Mouse (Mus musculus): ENCODE measurements around the gene Dnal1. TPM values are rescaled to one million over a fixed set of nuclear protein-coding genes. Genes with fewer than 3 reads are reported as not detected.

The Dnal1 gene
- 53.8 TPM for polyA plus RNA-seq (2014; fragmentation: Illumina TruSeq; extraction: RNeasy Lipid Tissue Mini Kit (QIAGEN cat#74804))

DNA sequence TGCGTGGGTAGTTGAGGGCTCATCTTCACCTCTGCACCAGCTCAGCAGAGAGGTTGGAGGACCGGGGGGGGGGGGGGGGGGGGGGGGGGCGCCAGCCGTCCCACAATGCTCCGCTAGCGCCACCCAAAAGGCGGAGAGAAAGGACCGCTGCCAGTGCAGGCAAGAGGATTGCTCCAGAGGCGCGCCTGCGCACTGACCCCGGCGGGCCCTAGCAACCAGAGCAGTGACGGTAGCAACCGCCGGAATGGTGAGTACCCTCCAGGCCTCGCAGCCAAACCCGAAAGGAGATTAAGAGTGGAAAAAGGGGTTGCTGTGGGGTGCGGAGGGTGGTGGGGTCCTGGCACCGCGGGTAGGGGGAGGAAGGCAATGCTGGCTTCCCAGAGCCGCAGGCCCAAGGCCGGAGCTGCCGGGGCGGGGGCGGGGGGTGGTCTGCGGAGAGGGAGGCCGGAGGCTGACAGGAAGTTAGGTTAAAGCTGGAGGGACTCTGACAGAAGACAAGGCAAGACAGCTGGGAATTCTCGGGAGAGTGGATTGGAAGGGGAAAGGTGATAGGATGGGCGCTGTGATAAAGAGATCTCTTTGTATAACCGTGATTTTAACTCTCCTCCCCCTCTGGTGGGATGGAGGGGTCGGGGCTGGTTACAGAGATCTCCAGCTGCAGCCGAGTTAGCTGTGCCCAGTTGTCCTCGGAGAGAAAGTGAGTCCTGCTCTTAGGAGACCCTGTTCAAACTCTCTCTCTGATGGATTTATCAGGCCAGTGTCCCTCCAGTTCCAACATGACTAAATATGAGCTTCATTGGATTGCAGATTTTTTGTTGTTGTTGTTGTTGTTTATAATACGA lies at the start of gene Dnal1:
Dnal1 (plus strand) TSS at position 214 of the 842 bp plus-strand sequence.

GRCm38 (mm10) chr12:84068986-84069385 lies 45.2 kb upstream of the Dnal1 start, which contains the start of gene Acot5:
TSS of gene Acot5 (plus strand) at chr12:84069325.

DNA sequence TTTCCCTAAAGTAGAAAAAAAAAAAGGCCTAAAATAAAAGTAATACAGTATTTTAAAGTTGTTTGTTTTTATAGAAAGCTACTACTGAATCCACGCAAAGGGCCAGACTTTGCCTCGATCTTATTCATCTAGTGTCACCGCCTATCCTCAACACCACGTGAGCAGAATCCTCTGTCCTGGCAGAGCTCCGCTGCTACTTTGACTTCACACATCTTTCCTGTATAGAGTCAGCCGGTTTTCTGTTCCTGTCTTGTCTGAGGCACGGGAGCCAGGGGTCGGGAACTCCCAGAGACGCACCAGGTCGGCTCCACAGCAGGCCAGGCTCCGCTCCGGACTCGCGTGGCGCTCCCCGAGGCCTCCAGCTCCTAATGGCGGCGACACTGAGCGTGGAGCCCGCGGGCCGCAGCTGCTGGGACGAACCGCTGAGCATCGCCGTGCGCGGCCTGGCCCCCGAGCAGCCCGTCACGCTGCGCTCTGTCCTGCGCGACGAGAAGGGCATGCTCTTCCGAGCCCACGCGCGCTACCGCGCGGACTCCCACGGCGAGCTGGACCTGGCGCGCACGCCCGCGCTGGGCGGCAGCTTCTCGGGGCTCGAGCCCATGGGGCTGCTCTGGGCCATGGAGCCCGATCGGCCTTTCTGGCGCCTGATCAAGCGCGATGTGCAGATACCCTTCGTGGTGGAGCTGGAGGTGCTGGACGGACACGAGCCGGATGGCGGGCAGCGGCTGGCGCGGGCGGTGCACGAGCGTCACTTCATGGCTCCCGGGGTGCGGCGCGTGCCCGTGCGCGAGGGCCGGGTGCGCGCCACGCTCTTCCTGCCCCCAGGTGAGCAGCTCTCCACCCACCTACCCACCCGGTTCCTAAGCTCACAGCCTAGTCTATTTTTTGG lies 13.3 kb upstream of the Dnal1 start, which contains the start of gene Acot6:
Acot6 (plus strand) TSS at position 51 of the 889 bp plus-strand sequence.

GRCm38 (mm10) chr12:84147954-84148621 lies 33.9 kb downstream of the Dnal1 start, which contains the start of gene Pnma1:
TSS of gene Pnma1 (minus strand) at chr12:84148489.

Other genes with a start within 250 kb of the Dnal1 start
- gene Numb, start 192.4 kb upstream of the Dnal1 start, polyA plus RNA-seq (2014; fragmentation: Illumina TruSeq; extraction: RNeasy Lipid Tissue Mini Kit (QIAGEN cat#74804)), result 20.8 TPM
- 2.6 TPM for gene Riox1, start 163.8 kb upstream of the Dnal1 start, polyA plus RNA-seq (2014; fragmentation: Illumina TruSeq; extraction: RNeasy Lipid Tissue Mini Kit (QIAGEN cat#74804))
- gene Heatr4, start 129.5 kb upstream of the Dnal1 start, polyA plus RNA-seq (2014; fragmentation: Illumina TruSeq; extraction: RNeasy Lipid Tissue Mini Kit (QIAGEN cat#74804)), result not detected
- 5.5 TPM for gene Acot2, start 126.5 kb upstream of the Dnal1 start, polyA plus RNA-seq (2014; fragmentation: Illumina TruSeq; extraction: RNeasy Lipid Tissue Mini Kit (QIAGEN cat#74804))
- gene Acot1, start 104.9 kb upstream of the Dnal1 start, polyA plus RNA-seq (2014; fragmentation: Illumina TruSeq; extraction: RNeasy Lipid Tissue Mini Kit (QIAGEN cat#74804)), result 55.7 TPM
- 0.34 TPM for gene Acot4, start 76.0 kb upstream of the Dnal1 start, polyA plus RNA-seq (2014; fragmentation: Illumina TruSeq; extraction: RNeasy Lipid Tissue Mini Kit (QIAGEN cat#74804))
- not detected for gene Gm49366, start 75.4 kb upstream of the Dnal1 start, polyA plus RNA-seq (2014; fragmentation: Illumina TruSeq; extraction: RNeasy Lipid Tissue Mini Kit (QIAGEN cat#74804))
- gene Acot3, start 62.2 kb upstream of the Dnal1 start, polyA plus RNA-seq (2014; fragmentation: Illumina TruSeq; extraction: RNeasy Lipid Tissue Mini Kit (QIAGEN cat#74804)), result 0.88 TPM
- gene Acot5, start 45.0 kb upstream of the Dnal1 start, polyA plus RNA-seq (2014; fragmentation: Illumina TruSeq; extraction: RNeasy Lipid Tissue Mini Kit (QIAGEN cat#74804)), result not detected
- gene Acot6, start 13.7 kb upstream of the Dnal1 start, polyA plus RNA-seq (2014; fragmentation: Illumina TruSeq; extraction: RNeasy Lipid Tissue Mini Kit (QIAGEN cat#74804)), result 21.9 TPM
- gene Pnma1, start 34.1 kb downstream of the Dnal1 start, polyA plus RNA-seq (2014; fragmentation: Illumina TruSeq; extraction: RNeasy Lipid Tissue Mini Kit (QIAGEN cat#74804)), result 0.31 TPM
- gene Elmsan1, start 104.5 kb downstream of the Dnal1 start, polyA plus RNA-seq (2014; fragmentation: Illumina TruSeq; extraction: RNeasy Lipid Tissue Mini Kit (QIAGEN cat#74804)), result 11.2 TPM
- 60.1 TPM for gene Ptgr2, start 170.9 kb downstream of the Dnal1 start, polyA plus RNA-seq (2014; fragmentation: Illumina TruSeq; extraction: RNeasy Lipid Tissue Mini Kit (QIAGEN cat#74804))
- gene Zfp410, start 202.5 kb downstream of the Dnal1 start, polyA plus RNA-seq (2014; fragmentation: Illumina TruSeq; extraction: RNeasy Lipid Tissue Mini Kit (QIAGEN cat#74804)), result 35.3 TPM
- 2.8 TPM for gene Coq6, start 247.3 kb downstream of the Dnal1 start, polyA plus RNA-seq (2014; fragmentation: Illumina TruSeq; extraction: RNeasy Lipid Tissue Mini Kit (QIAGEN cat#74804))
- gene Fam161b, start 247.5 kb downstream of the Dnal1 start, polyA plus RNA-seq (2014; fragmentation: Illumina TruSeq; extraction: RNeasy Lipid Tissue Mini Kit (QIAGEN cat#74804)), result 5.4 TPM

Data from ovary, adult 10 weeks (tissue).